Mouse (Mus musculus) lung, embryonic 16.5 days (tissue): ENCODE data around the gene Anp32b. TPM values are rescaled to one million over a fixed set of nuclear protein-coding genes. Genes with fewer than 3 reads are reported as not detected.

ENCODE experiments used
- ATAC-seq: fragments of 200-750 bp; cut with Nextera tagmentation; 2 replicates; pipeline ENCODE4 v1.8.0; 2017; ENCODE audit warnings: low read depth, mild to moderate bottlenecking, moderate library complexity
- H3K27ac ChIP-seq: fragments of 300-500 bp; sonication (generic); 2 replicates; pipeline ENCODE4 v1.5.1; 2014; ENCODE audit warnings: mild to moderate bottlenecking, control low read depth, low read length
- H3K27me3 ChIP-seq: fragments of 300-500 bp; sonication (generic); 2 replicates; pipeline ENCODE4 v1.6.1; 2014; ENCODE audit warnings: low read depth, low read length, mixed read lengths; ENCODE audit not compliant: control insufficient read depth, insufficient read depth
- H3K36me3 ChIP-seq: fragments of 300-500 bp; sonication (generic); 2 replicates; pipeline ENCODE4 v1.6.1; 2014; ENCODE audit warnings: low read length; ENCODE audit not compliant: control insufficient read depth, insufficient read depth
- H3K4me1 ChIP-seq: fragments of 300-500 bp; sonication (generic); replicated peaks from 2 replicates; pipeline ENCODE4 v1.6.1; 2014; ENCODE audit warnings: low read length, mixed read lengths; ENCODE audit not compliant: control insufficient read depth, insufficient read depth
- H3K4me2 ChIP-seq: fragments of 300-500 bp; sonication (generic); 2 replicates; pipeline ENCODE4 v1.6.1; 2014; ENCODE audit warnings: low read depth, low read length, control low read depth
- H3K4me3 ChIP-seq: fragments of 300-500 bp; sonication (generic); 2 replicates; pipeline ENCODE4 v1.5.1; 2014; ENCODE audit warnings: mild to moderate bottlenecking, low read length, control low read depth
- H3K9ac ChIP-seq: fragments of 300-500 bp; sonication (generic); 2 replicates; pipeline ENCODE4 v1.6.1; 2014; ENCODE audit warnings: low read length, control low read depth
- H3K9me3 ChIP-seq: fragments of 300-500 bp; sonication (generic); 2 replicates; pipeline ENCODE4 v1.6.1; 2016; ENCODE audit warnings: low read length; ENCODE audit not compliant: control insufficient read depth
- WGBS: fragments of 180-500 bp; shearing (Covaris S2); extraction: QIAGEN DNeasy Blood & Tissue Kit; methylation state at CpG from one replicate; pipeline ENCODE4 v1.1.7; 2014; 5-methylcytosine and 5-hydroxymethylcytosine counted together
- polyA plus RNA-seq: library from polyadenylated mRNA; unstranded; fragments of >200 nt; fragmentation: Nextera tagmentation; extraction: Ambion mirVana; gene quantifications from 2 replicates; pipeline ENCODE4 v1.2.1, GENCODE M21; 2015

Gene Anp32b
- polyA plus RNA-seq, 1 experiment from 2014 or later: 244 TPM

DNA sequence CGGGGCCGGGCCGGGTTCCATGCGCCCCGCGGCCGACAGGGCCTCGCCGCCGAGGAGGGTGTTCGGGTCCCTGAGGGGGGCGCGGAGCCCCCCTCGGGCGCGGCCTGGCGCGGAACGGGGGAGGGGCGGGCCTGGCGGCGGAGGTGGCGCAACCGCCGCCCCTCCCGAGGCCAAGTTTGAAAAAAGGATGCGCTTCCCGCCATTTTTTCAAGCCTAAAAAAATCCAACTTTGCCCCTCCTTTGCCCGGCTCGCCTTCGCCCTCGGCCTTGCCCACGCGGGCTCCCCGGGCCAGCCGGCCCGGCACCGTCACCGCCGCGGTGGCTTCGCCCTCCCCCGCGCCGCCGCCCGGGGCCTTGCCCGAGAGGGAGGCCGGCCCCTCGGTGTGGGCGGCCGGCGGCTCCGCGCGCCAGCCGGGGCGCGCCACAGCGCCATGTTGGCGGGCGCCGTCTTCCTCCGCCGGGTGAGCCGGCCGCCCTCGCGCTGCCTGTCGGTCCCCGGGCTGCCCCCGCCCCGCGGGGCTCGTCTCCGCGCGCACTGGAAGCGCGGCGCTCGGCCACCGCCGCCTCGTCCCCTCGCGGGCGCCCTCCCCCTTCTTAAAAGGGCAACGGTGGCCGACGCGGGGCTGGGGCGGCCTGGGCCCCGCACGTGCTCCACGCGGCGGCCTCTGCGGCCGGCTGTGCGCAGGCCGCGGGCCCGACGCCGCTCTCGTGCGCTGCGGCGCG is 1.2 kb downstream of the Anp32b start:
- Histone ChIP-seq H3K36me3 (no peaks in the 10 kb centered on the region; the same call in 1 of the 2 replicates), H3K27ac (peak overlapping the region; percentile 99), H3K4me2 (peak overlapping the region; percentile 91), H3K4me1 (peaks cover 32% of the 10 kb centered on the region), H3K9ac (peak overlapping the region; percentile 99), H3K27me3 (no peaks in the 10 kb centered on the region), H3K9me3 (no peaks in the 10 kb centered on the region), H3K4me3 (peak overlapping the region; percentile 93)
- peak; percentile 47 for ATAC-seq
- under 1% methylated on average over 63 of the region's 111 CpGs for WGBS

DNA sequence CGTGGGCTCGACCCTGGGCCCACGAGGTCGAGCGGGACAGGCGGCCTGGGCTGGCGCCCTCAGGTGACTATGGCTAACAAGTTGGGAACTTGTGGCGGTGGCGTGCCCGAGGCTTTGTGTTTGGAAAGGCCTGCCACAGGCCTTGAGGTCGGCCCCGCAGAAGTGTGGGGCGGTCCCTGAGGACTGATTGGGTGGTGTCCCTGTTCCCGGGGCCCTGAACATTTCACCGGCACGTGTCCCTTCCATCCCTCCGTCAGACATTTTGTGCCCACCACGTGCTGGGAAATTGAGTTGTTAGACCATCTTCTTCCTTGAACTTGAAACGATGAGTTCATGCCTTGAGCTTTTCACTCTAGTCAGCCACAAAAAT is 1.8 kb downstream of the Anp32b start:
- H3K4me1 ChIP-seq: peaks cover 35% of the 10 kb centered on the region
- no peaks in the 10 kb centered on the region for H3K9me3 ChIP-seq
- H3K27ac ChIP-seq: peak overlapping the region; percentile 99
- peak; percentile 34 for ATAC-seq
- no peaks in the 10 kb centered on the region; the same call in 1 of the 2 replicates for H3K36me3 ChIP-seq
- H3K4me3 ChIP-seq: peak overlapping the region; percentile 93
- H3K9ac ChIP-seq: peak overlapping the region; percentile 99
- no peaks in the 10 kb centered on the region for H3K27me3 ChIP-seq
- H3K4me2 ChIP-seq: peak overlapping the region; percentile 91
- WGBS: under 1% methylated on average over 19 of the region's 19 CpGs

DNA sequence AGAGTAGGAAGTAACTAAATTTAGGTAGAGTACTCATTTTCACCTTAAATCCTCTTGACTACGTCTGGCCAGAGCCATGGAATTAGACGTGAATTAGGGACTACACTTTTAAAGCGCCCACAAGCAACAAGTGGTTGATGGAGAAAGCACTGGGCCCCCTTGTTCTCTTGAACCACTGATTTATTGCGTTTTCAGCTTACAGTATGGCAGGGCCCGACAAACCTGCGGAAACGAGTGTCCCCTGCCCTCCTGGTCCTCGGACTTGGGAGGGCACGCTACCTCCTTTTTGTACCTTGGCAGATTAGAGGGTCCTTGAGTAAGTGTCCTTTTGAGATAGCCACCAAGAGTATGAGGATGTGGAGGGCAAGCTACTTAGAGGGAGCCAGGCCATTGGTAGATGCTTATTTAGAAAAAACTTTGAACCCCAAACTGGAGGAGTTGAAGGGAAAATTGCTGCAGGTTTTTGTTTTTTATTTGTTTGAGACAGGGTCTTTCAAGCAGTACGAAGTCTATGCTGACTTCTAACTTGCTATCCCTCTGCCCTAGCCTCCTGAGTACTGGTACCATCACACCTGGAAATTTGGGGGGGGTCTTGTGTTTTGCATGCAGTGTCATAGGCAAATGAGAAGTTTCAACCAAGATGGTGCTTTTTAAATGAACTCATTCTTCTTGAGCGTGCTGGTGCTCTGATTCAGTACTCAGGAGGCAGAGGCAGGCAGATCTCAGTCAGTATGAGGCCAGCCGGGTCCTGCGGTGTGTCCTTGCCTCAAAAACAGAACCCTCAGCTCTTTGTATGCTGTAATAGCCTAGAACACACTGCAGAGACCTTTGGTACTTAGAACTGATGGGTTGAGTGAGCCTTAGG is 2.4 kb downstream of the Anp32b start:
- H3K4me2 ChIP-seq: peak overlapping the region; percentile 91
- no peaks in the 10 kb centered on the region for H3K9me3 ChIP-seq
- peak overlapping the region; percentile 93 for H3K4me3 ChIP-seq
- no peaks in the 10 kb centered on the region; the same call in 1 of the 2 replicates for H3K36me3 ChIP-seq
- H3K4me1 ChIP-seq: peaks cover 35% of the 10 kb centered on the region
- H3K27ac ChIP-seq: peak overlapping the region; percentile 99
- H3K9ac ChIP-seq: peak overlapping the region; percentile 99
- 27% methylated on average over 13 of the region's 13 CpGs for WGBS
- no peak for ATAC-seq
- H3K27me3 ChIP-seq: no peaks in the 10 kb centered on the region

DNA sequence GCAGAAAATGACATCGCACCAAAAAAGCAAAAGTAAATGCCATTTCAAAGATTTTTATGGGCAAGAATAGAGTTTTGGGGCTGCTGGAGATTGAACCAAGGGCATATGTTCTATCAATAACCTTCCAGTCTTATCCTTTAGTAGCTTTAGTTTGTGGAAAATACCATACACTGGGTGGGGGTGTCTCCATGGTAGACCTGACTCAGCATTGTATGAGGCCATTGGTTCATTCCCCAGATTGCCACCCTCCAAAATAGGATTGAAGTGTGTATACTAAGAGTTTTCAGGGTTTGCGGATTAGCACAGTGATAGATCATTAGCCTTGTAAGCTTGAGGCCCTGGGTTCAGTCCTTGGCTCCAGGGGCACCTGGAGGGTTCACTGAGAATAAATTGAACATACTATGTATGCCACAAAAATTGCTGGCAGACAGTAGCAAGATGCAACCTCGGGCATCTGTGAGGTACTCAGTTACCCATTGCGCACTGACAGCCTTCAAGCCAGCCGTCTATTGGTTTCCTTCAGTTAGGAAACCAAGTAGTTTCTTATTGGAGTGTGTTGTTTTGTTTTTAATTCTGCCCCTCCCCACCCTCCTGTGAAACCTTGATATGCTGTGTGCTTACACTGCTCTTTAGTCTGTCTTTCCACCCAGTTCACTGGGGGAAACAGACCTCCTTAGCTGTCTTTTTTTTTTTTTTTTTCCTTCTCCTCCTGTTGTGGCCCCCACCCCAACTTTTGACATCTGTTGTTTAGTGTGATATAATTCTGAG is 3.6 kb downstream of the Anp32b start:
- Histone ChIP-seq H3K9me3 (no peaks in the 10 kb centered on the region), H3K4me2 (peak overlapping the region; percentile 91), H3K27ac (no peak overlapping the region), H3K4me3 (peak overlapping the region; percentile 93; the same call in 1 of the 2 replicates), H3K9ac (peak overlapping the region; percentile 43; the same call in 1 of the 2 replicates), H3K4me1 (peaks cover 35% of the 10 kb centered on the region), H3K36me3 (no peaks in the 10 kb centered on the region; the same call in 1 of the 2 replicates), H3K27me3 (no peaks in the 10 kb centered on the region)
- 68% methylated on average over 5 of the region's 5 CpGs for WGBS
- ATAC-seq: no peak

DNA sequence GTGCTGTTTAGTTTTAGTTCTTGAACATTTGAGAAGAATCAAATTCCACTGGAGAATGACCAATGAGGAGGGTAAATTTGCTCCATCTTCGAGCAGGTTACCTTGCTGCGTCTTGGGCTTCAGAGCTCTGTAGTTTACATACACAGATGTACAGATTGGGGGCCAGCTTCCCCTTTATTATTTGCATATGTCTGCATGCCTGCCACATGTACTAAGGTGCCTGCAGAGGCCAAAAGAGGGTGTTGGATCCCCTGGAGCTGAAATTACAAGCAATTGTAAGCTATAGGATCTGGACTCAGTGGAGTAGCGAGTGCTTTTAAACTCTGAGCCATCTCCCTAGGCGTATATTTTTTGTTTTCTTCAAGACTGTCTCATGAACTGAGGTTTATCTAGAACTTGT is 6.1 kb downstream of the Anp32b start:
- Histone ChIP-seq H3K4me1 (peaks cover 35% of the 10 kb centered on the region), H3K4me2 (no peak overlapping the region), H3K9me3 (no peaks in the 10 kb centered on the region), H3K36me3 (peaks cover 15% of the 10 kb centered on the region), H3K27me3 (no peaks in the 10 kb centered on the region), H3K4me3 (no peak overlapping the region), H3K27ac (no peak overlapping the region), H3K9ac (no peak overlapping the region)
- WGBS: 80% methylated on average over 4 of the region's 4 CpGs
- no peak for ATAC-seq

DNA sequence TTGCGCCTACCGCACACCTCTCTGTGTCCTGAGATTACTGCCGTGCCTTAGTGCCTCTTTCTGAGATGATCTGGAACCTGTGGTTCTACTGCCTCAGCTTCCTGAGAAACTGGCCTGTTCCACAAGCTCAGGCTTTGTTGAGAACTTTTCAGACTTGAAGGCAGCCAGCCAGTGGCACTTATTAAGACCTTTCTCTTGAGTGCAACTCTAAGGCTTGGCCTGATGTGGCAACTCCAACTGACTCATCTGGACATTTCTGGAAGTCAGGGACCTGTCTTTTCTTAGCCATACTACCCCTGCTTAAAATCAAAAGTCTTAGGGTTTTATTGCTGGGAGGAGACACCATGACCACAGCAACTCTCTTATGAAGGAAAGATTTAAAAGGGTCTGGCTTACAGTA is 6.5 kb downstream of the Anp32b start:
- WGBS: 92% methylated on average over 3 of the region's 3 CpGs
- no peak overlapping the region for H3K4me3 ChIP-seq
- peaks cover 35% of the 10 kb centered on the region for H3K4me1 ChIP-seq
- no peak overlapping the region for H3K9ac ChIP-seq
- no peaks in the 10 kb centered on the region for H3K9me3 ChIP-seq
- no peaks in the 10 kb centered on the region for H3K27me3 ChIP-seq
- ATAC-seq: no peak
- no peak overlapping the region for H3K4me2 ChIP-seq
- H3K36me3 ChIP-seq: peaks cover 15% of the 10 kb centered on the region
- no peak overlapping the region for H3K27ac ChIP-seq

DNA sequence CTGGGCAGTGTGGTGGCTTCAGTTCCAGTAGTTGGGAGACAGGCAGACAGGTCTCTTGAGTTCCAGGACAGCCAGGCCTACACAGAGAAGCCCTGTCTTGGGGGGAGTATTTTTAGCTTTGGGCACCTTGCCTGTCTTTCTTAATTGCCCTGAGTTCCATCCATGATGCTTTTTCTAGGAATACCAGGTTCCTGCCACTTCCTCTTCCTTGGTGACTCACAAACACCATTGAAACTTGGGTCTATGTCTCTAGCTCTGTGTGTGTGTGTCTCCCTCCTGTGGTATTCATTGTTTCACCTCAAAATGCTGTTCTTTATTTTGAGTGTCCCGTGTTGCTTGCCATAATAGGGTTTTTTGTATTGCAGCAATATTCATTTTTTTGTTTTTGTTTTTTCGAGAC is 7.7 kb downstream of the Anp32b start:
- WGBS: 94% methylated on average over 2 of the region's 2 CpGs
- no peak overlapping the region for H3K27ac ChIP-seq
- no peak overlapping the region for H3K4me3 ChIP-seq
- no peak overlapping the region for H3K4me2 ChIP-seq
- ATAC-seq: no peak
- no peak overlapping the region for H3K9ac ChIP-seq
- H3K4me1 ChIP-seq: peaks cover 27% of the 10 kb centered on the region
- no peaks in the 10 kb centered on the region for H3K27me3 ChIP-seq
- no peaks in the 10 kb centered on the region for H3K9me3 ChIP-seq
- H3K36me3 ChIP-seq: peaks cover 22% of the 10 kb centered on the region

DNA sequence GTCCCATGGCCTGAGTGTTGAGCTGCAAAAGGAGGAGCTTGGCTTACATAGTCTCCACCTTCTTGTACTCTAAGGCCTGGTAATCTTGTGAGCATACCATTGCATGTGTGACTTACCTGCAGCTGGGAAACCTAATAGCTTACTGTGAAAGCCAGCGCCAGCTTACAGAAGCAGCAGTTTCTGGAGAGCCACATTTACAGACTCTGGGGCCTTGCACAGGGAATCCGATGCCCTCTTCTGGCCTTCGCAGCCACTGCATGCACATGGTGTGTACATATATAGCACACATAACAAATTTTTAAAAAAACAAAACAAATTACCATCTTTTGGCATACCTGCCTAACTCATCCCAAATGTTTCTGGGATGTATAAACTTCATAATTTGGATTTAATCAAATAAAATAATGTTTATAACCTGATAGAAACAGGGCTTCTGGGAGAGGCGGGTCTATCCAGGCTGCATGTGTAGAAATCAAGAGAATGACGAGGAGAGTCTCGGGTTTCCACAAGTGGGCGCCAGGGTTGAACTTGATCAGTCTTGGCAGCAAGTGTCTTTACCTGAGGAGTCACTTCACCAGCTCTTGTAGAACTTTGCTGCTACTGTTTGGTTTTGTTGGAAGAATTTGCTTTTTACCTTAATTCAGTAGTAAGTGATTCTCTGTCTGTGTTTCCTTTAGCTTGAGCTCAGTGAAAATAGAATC is 12.6 kb downstream of the Anp32b start:
- H3K4me1 ChIP-seq: no peaks in the 10 kb centered on the region
- no peak overlapping the region for H3K4me2 ChIP-seq
- no peak overlapping the region for H3K27ac ChIP-seq
- ATAC-seq: peak; percentile 47; the same call in 1 of the 2 replicates
- H3K4me3 ChIP-seq: no peak overlapping the region
- no peaks in the 10 kb centered on the region for H3K9me3 ChIP-seq
- 71% methylated on average over 7 of the region's 7 CpGs for WGBS
- H3K9ac ChIP-seq: no peak overlapping the region
- no peaks in the 10 kb centered on the region for H3K27me3 ChIP-seq
- peaks cover 54% of the 10 kb centered on the region for H3K36me3 ChIP-seq
